Mouse (Mus musculus) C2C12 (cell line): Measurements from ENCODE around the gene Dusp9.

Source experiments
- CTCF ChIP-seq: IDR thresholded peaks from one replicate; pipeline ENCODE4 v1.5.1; 2011; ENCODE audit not compliant: control insufficient read depth, insufficient read depth, insufficient read length
- MAX ChIP-seq: IDR thresholded peaks from one replicate; pipeline ENCODE4 v1.6.1; 2011; ENCODE audit warnings: mild to moderate bottlenecking, control low read depth
- MYOD1 ChIP-seq: IDR thresholded peaks from one replicate; pipeline ENCODE4 v1.6.1; 2011; ENCODE audit warnings: low read depth; ENCODE audit not compliant: control insufficient read depth, insufficient read length
- USF1 ChIP-seq: IDR thresholded peaks from one replicate; pipeline ENCODE4 v1.6.1; 2011; ENCODE audit warnings: low read depth, mild to moderate bottlenecking, control low read depth, moderate library complexity

DNA sequence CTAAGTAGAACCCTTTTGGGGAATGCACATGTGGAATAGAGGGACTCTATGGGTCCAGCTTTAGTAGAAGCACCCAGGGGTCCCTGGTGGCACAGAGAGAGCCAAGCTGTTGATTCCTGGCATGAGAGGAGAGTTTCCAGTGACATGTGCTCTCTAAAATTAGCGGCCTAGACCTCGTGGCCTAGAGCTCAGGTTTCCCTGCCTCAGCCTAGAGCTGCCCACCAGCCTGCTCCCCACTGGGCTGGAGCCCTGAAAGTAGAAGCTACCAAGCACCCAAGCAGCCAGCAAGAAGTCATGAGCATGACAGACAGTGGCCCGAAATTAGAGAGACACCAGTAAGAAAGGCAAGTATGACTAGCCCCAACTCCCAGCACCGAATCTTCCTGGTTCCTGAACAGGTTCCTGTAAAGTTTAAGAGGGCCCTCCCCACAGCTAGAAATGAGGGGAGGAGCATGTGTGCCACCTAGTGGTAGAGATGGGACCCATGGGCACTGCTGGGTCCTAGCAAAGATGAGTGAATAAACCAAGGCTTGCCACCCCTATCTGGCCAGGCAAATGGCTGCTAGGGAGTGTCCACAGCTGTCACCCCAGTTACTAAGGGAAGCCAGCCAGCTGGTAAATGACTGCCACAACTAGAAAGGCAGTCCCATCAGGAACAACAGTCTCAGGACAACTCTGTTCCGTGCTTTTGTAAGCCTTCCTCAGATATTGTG lies 51.9 kb downstream of the Dusp9 start:
- peak; percentile 12 for TF ChIP-seq CTCF
- TF ChIP-seq MAX = no peak
- no peak for TF ChIP-seq USF1
- no peak for TF ChIP-seq MYOD1
